Mouse (Mus musculus): ENCODE data around the gene Eif3b. TPM values are rescaled to one million over a fixed set of nuclear protein-coding genes. Genes with fewer than 3 reads are reported as not detected.

The Eif3b gene
- total RNA-seq (2023), result 100 to 1,000 TPM; 129 to 131 TPM

GRCm38 (mm10) chr5:140418489-140419441 is at the start of gene Eif3b:
Gene Eif3b (plus strand): TSS chr5:140419328.

GRCm38 (mm10) chr5:140388588-140389576 is 30.2 kb upstream of the Eif3b start, which contains the start of gene Snx8:
Gene Snx8 (minus strand): TSS chr5:140389262.

GRCm38 (mm10) chr5:140445345-140445744 is 26.2 kb downstream of the Eif3b start, which contains the start of gene Gm4869:
Gene Gm4869 (plus strand): TSS chr5:140445645.

Other genes starting within 250 kb of the Eif3b start
- gene Mad1l1, start 97.8 kb upstream of the Eif3b start, total RNA-seq (2023), result 10 to 100 TPM; 31.2 to 41.5 TPM
- gene Nudt1, start 97.7 kb upstream of the Eif3b start, total RNA-seq (2023), result 10 to 100 TPM in 1 of 2 experiments, 1 to 10 TPM in 1; 9.2 to 10.3 TPM
- gene Mrm2, start 87.4 kb upstream of the Eif3b start, total RNA-seq (2023), result 1 to 10 TPM; 5.0 to 6.0 TPM
- gene Snx8, start 30.1 kb upstream of the Eif3b start, total RNA-seq (2023), result 1 to 10 TPM; 5.4 to 7.1 TPM
- gene Gm4869, start 26.3 kb downstream of the Eif3b start, total RNA-seq (2023), result not detected
- 10 to 100 TPM; 14.2 to 14.7 TPM for gene Chst12, start 86.2 kb downstream of the Eif3b start, total RNA-seq (2023)
- gene Grifin, start 145.7 kb downstream of the Eif3b start, total RNA-seq (2023), result 1 to 10 TPM; 1.7 TPM
- 100 to 1,000 TPM; 202 to 249 TPM for gene Lfng, start 188.0 kb downstream of the Eif3b start, total RNA-seq (2023)
- 10 to 100 TPM; 79.2 to 88.7 TPM for gene Ttyh3, start 229.7 kb downstream of the Eif3b start, total RNA-seq (2023)

All from T-cell, adult 66 days (primary cell).